10 mouse cellular contexts compared by ENCODE assay signal in genomic region chr1:96801595-96801994, GRCm38 (mm10).
DNase-seq lines count a peak whose midpoint lies in the region; ATAC-seq lines count a peak whose summit lies in the region.
"Had no signal": no experiment of that assay in that cellular context is flagged by ENCODE, and none has a peak within 500 bp of the region (broad histone marks: within the 10 kb centered on the region; RNA-seq: fewer than 3 reads in every experiment).

No protein-coding gene starts in this region.

- H3K4me2 ChIP-seq in midbrain, embryonic 12.5 days (replicated peaks), result no peak overlapping the region
- H3K4me2 ChIP-seq in midbrain, embryonic 13.5 days (replicated peaks), result no peak overlapping the region
- no peak overlapping the region for H3K4me2 ChIP-seq in forebrain, embryonic 13.5 days
- H3K4me2 ChIP-seq: neural tube, embryonic 15.5 days had no signal

- no peak overlapping the region for H3K9ac ChIP-seq in midbrain, embryonic 12.5 days (replicated peaks)
- H3K9ac ChIP-seq in midbrain, embryonic 13.5 days (replicated peaks), result no peak overlapping the region
- H3K9ac ChIP-seq in forebrain, embryonic 13.5 days, result no peak overlapping the region
- H3K9ac ChIP-seq: neural tube, embryonic 15.5 days had no signal

- no peak overlapping the region for H3K4me3 ChIP-seq in midbrain, embryonic 12.5 days
- no peak overlapping the region for H3K4me3 ChIP-seq in midbrain, embryonic 13.5 days (replicated peaks)
- H3K4me3 ChIP-seq in forebrain, embryonic 13.5 days, result no peak overlapping the region
- H3K4me3 ChIP-seq: neural tube, embryonic 15.5 days had no signal

- peak; percentile 2 to 69 for DNase-seq in frontal cortex, adult 2 months (ENCODE audit: extremely low spot score in 1 of 2, low spot score in 1 of 2)
- no peak for DNase-seq in frontal cortex, postnatal 10 days (ENCODE audit: low spot score in 2 of 2)
- DNase-seq in telencephalon, adult 2 months (ENCODE audit: low read depth, low spot score), result peak; percentile 13
- no peak for DNase-seq in spleen, adult 12 weeks (ENCODE audit: low spot score)
- DNase-seq in urinary bladder, adult 18-20 months (ENCODE audit: low spot score in 2 of 2), result no peak
- DNase-seq: gastrocnemius, postnatal 10 days had no signal

- no peaks in the 10 kb centered on the region for H3K9me3 ChIP-seq in midbrain, embryonic 12.5 days
- no peaks in the 10 kb centered on the region for H3K9me3 ChIP-seq in midbrain, embryonic 13.5 days
- no peaks in the 10 kb centered on the region for H3K9me3 ChIP-seq in forebrain, embryonic 13.5 days (replicated peaks)
- H3K9me3 ChIP-seq: neural tube, embryonic 15.5 days had no signal

- no peaks in the 10 kb centered on the region for H3K27me3 ChIP-seq in midbrain, embryonic 12.5 days
- H3K27me3 ChIP-seq in midbrain, embryonic 13.5 days, result no peaks in the 10 kb centered on the region
- H3K27me3 ChIP-seq in forebrain, embryonic 13.5 days, result no peaks in the 10 kb centered on the region
- H3K27me3 ChIP-seq: neural tube, embryonic 15.5 days had no signal

- H3K36me3 ChIP-seq in midbrain, embryonic 12.5 days, result no peaks in the 10 kb centered on the region
- no peaks in the 10 kb centered on the region for H3K36me3 ChIP-seq in midbrain, embryonic 13.5 days
- H3K36me3 ChIP-seq in forebrain, embryonic 13.5 days (ENCODE audit: poor library complexity, severe bottlenecking), result no peaks in the 10 kb centered on the region
- H3K36me3 ChIP-seq: neural tube, embryonic 15.5 days had no signal

- no peaks in the 10 kb centered on the region for H3K4me1 ChIP-seq in midbrain, embryonic 12.5 days
- no peaks in the 10 kb centered on the region for H3K4me1 ChIP-seq in midbrain, embryonic 13.5 days (replicated peaks)
- no peaks in the 10 kb centered on the region for H3K4me1 ChIP-seq in forebrain, embryonic 13.5 days
- H3K4me1 ChIP-seq: neural tube, embryonic 15.5 days had no signal

- peak; percentile 75; the same call in 1 of the 2 replicates for ATAC-seq in midbrain, embryonic 12.5 days (ENCODE audit: low FRiP score, low read depth)
- ATAC-seq in midbrain, embryonic 13.5 days, result no peak
- peak; percentile 58; the same call in 1 of the 2 replicates for ATAC-seq in forebrain, embryonic 13.5 days

- no peak overlapping the region for H3K27ac ChIP-seq in midbrain, embryonic 12.5 days (replicated peaks)
- no peak overlapping the region for H3K27ac ChIP-seq in midbrain, embryonic 13.5 days
- no peak overlapping the region for H3K27ac ChIP-seq in forebrain, embryonic 13.5 days
- H3K27ac ChIP-seq: neural tube, embryonic 15.5 days had no signal

Comparison
In these comparisons a context has a peak if more than half of its experiments do, and no peak if none do; other contexts are left out.
1. DNase-seq: peak in frontal cortex, adult 2 months (2 of 2) and telencephalon, adult 2 months (single experiment); none in frontal cortex, postnatal 10 days (0 of 2), spleen, adult 12 weeks (single experiment) and urinary bladder, adult 18-20 months (0 of 2).